Mouse (Mus musculus): ENCODE measurements around the gene Ppp1r13b. TPM values are rescaled to one million over a fixed set of nuclear protein-coding genes. Genes with fewer than 3 reads are reported as not detected.
"Not testable (repeated sequence)": the region's sequence is repeated elsewhere in the genome, so short reads cannot be mapped to it uniquely, and the experiment has no call there.

The Ppp1r13b gene
- 22.3 and 29.1 TPM in 2 replicates for polyA plus RNA-seq (2014; fragmentation: Nextera tagmentation; extraction: Ambion mirVana)

GRCm38 (mm10) chr12:111907970-111908681 lies at the start of gene Ppp1r13b:
TSS of gene Ppp1r13b (minus strand) at chr12:111908110.
- Histone ChIP-seq H3K4me3 (ENCODE audit: low read depth, low read length) (peak within 1 kb of the TSS; percentile 80), H3K9ac (ENCODE audit: low read length) (peak within 1 kb of the TSS; percentile 67), H3K9me3 (ENCODE audit: control insufficient read depth, low read length) (no peaks in the 10 kb centered on the region), H3K4me2 (ENCODE audit: low read length) (peak within 1 kb of the TSS; percentile 91), H3K4me1 (replicated peaks; ENCODE audit: control insufficient read depth, insufficient read depth, low read length) (no peaks in the 10 kb centered on the region), H3K27me3 (replicated peaks; ENCODE audit: control insufficient read depth, insufficient read depth, low read length) (no peaks in the 10 kb centered on the region), H3K27ac (ENCODE audit: low read depth) (peak within 1 kb of the TSS; percentile 65), H3K36me3 (ENCODE audit: control insufficient read depth, insufficient read depth, low read length) (no peaks in the 10 kb centered on the region)
- ATAC-seq (replicated peaks; ENCODE audit: low FRiP score, low TSS enrichment, low read depth), result peak; percentile 91
- under 1% methylated on average over 79 of the region's 80 CpGs for whole genome bisulfite sequencing
- peak; percentile 90 for DNase-seq (ENCODE audit: low spot score)

GRCm38 (mm10) chr12:111956173-111956572 lies 48.3 kb upstream of the Ppp1r13b start:
- 71% methylated on average over 5 of the region's 5 CpGs for WGBS

GRCm38 (mm10) chr12:111951701-111952100 lies 43.8 kb upstream of the Ppp1r13b start:
- ATAC-seq (replicated peaks; ENCODE audit: low FRiP score, low TSS enrichment, low read depth), result peak; percentile 38; the same call in 1 of the 2 replicates
- no peaks in the 10 kb centered on the region for H3K36me3 ChIP-seq (ENCODE audit: control insufficient read depth, insufficient read depth, low read length)
- H3K9me3 ChIP-seq (ENCODE audit: control insufficient read depth, low read length), result no peaks in the 10 kb centered on the region
- no peaks in the 10 kb centered on the region for H3K27me3 ChIP-seq (replicated peaks; ENCODE audit: control insufficient read depth, insufficient read depth, low read length)
- peaks cover 10% of the 10 kb centered on the region; the same call in 1 of the 2 replicates for H3K4me1 ChIP-seq (replicated peaks; ENCODE audit: control insufficient read depth, insufficient read depth, low read length)
- no peak overlapping the region for H3K9ac ChIP-seq (ENCODE audit: low read length)
- peak overlapping the region; percentile 41; the same call in 1 of the 2 replicates for H3K27ac ChIP-seq (ENCODE audit: low read depth)
- DNase-seq (ENCODE audit: low spot score), result no peak
- no peak overlapping the region for H3K4me2 ChIP-seq (ENCODE audit: low read length)
- no peak overlapping the region for H3K4me3 ChIP-seq (ENCODE audit: low read depth, low read length)
- WGBS, result 34% methylated on average over 5 of the region's 5 CpGs

More at GRCm38 (mm10) chr12:111956173-111956572, 48.3 kb upstream of the Ppp1r13b start:
- H3K9ac ChIP-seq (ENCODE audit: low read length), result no peak overlapping the region
- no peaks in the 10 kb centered on the region for H3K27me3 ChIP-seq (replicated peaks; ENCODE audit: control insufficient read depth, insufficient read depth, low read length)
- H3K4me3 ChIP-seq (ENCODE audit: low read depth, low read length), result no peak overlapping the region
- peaks cover 6% of the 10 kb centered on the region; the same call in 1 of the 2 replicates for H3K4me1 ChIP-seq (replicated peaks; ENCODE audit: control insufficient read depth, insufficient read depth, low read length)
- H3K4me2 ChIP-seq (ENCODE audit: low read length), result no peak overlapping the region
- peaks cover 20% of the 10 kb centered on the region for H3K36me3 ChIP-seq (ENCODE audit: control insufficient read depth, insufficient read depth, low read length)
- H3K27ac ChIP-seq (ENCODE audit: low read depth), result no peak overlapping the region
- no peak for DNase-seq (ENCODE audit: low spot score)
- no peaks in the 10 kb centered on the region for H3K9me3 ChIP-seq (ENCODE audit: control insufficient read depth, low read length)
- ATAC-seq (replicated peaks; ENCODE audit: low FRiP score, low TSS enrichment, low read depth), result no peak

- 53% methylated on average over 5 of the region's 5 CpGs for WGBS
- Histone ChIP-seq H3K4me3 (ENCODE audit: low read depth, low read length) (no peak overlapping the region), H3K4me1 (replicated peaks; ENCODE audit: control insufficient read depth, insufficient read depth, low read length) (peaks cover 16% of the 10 kb centered on the region), H3K27ac (ENCODE audit: low read depth) (no peak overlapping the region), H3K36me3 (ENCODE audit: control insufficient read depth, insufficient read depth, low read length) (no peaks in the 10 kb centered on the region), H3K9me3 (ENCODE audit: control insufficient read depth, low read length) (no peaks in the 10 kb centered on the region), H3K27me3 (replicated peaks; ENCODE audit: control insufficient read depth, insufficient read depth, low read length) (no peaks in the 10 kb centered on the region), H3K9ac (ENCODE audit: low read length) (no peak overlapping the region), H3K4me2 (ENCODE audit: low read length) (no peak overlapping the region)
- ATAC-seq (replicated peaks; ENCODE audit: low FRiP score, low TSS enrichment, low read depth) (no peak), DNase-seq (ENCODE audit: low spot score) (no peak)
Measured at GRCm38 (mm10) chr12:111950486-111950885, 42.6 kb upstream of the Ppp1r13b start.

- DNase-seq (ENCODE audit: low spot score) (no peak), ATAC-seq (replicated peaks; ENCODE audit: low FRiP score, low TSS enrichment, low read depth) (peak; percentile 17; the same call in 1 of the 2 replicates)
- Histone ChIP-seq H3K4me3 (ENCODE audit: low read depth, low read length) (no peak overlapping the region), H3K9me3 (ENCODE audit: control insufficient read depth, low read length) (no peaks in the 10 kb centered on the region), H3K4me1 (replicated peaks; ENCODE audit: control insufficient read depth, insufficient read depth, low read length) (peaks cover 33% of the 10 kb centered on the region), H3K36me3 (ENCODE audit: control insufficient read depth, insufficient read depth, low read length) (no peaks in the 10 kb centered on the region), H3K9ac (ENCODE audit: low read length) (no peak overlapping the region), H3K27ac (ENCODE audit: low read depth) (no peak overlapping the region), H3K27me3 (replicated peaks; ENCODE audit: control insufficient read depth, insufficient read depth, low read length) (no peaks in the 10 kb centered on the region), H3K4me2 (ENCODE audit: low read length) (no peak overlapping the region)
- WGBS, result 27% methylated on average over 2 of the region's 2 CpGs
Measured at GRCm38 (mm10) chr12:111946716-111947115, 38.8 kb upstream of the Ppp1r13b start.

GRCm38 (mm10) chr12:111945765-111946655 lies 38.1 kb upstream of the Ppp1r13b start:
- not testable (repeated sequence) for H3K36me3 ChIP-seq (ENCODE audit: control insufficient read depth, insufficient read depth, low read length); DNase-seq (ENCODE audit: low spot score); H3K27me3 ChIP-seq (replicated peaks; ENCODE audit: control insufficient read depth, insufficient read depth, low read length); H3K9ac ChIP-seq (ENCODE audit: low read length); H3K9me3 ChIP-seq (ENCODE audit: control insufficient read depth, low read length); H3K4me3 ChIP-seq (ENCODE audit: low read depth, low read length); H3K4me2 ChIP-seq (ENCODE audit: low read length)
- ATAC-seq (replicated peaks; ENCODE audit: low FRiP score, low TSS enrichment, low read depth), result peak; percentile 64
- 59% methylated on average over 9 of the region's 15 CpGs for WGBS
- peak overlapping the region; percentile 65 for H3K27ac ChIP-seq (ENCODE audit: low read depth)
- peaks cover 29% of the 10 kb centered on the region for H3K4me1 ChIP-seq (replicated peaks; ENCODE audit: control insufficient read depth, insufficient read depth, low read length)

- Histone ChIP-seq H3K9ac (ENCODE audit: low read length) (no peak overlapping the region), H3K9me3 (ENCODE audit: control insufficient read depth, low read length) (no peaks in the 10 kb centered on the region), H3K27me3 (replicated peaks; ENCODE audit: control insufficient read depth, insufficient read depth, low read length) (no peaks in the 10 kb centered on the region), H3K4me1 (replicated peaks; ENCODE audit: control insufficient read depth, insufficient read depth, low read length) (peaks cover 25% of the 10 kb centered on the region), H3K4me3 (ENCODE audit: low read depth, low read length) (no peak overlapping the region), H3K36me3 (ENCODE audit: control insufficient read depth, insufficient read depth, low read length) (no peaks in the 10 kb centered on the region), H3K27ac (ENCODE audit: low read depth) (peak overlapping the region; percentile 65), H3K4me2 (ENCODE audit: low read length) (no peak overlapping the region)
- no peak for ATAC-seq (replicated peaks; ENCODE audit: low FRiP score, low TSS enrichment, low read depth)
- no peak for DNase-seq (ENCODE audit: low spot score)
- WGBS, result 30% methylated on average over 8 of the region's 8 CpGs
Measured at GRCm38 (mm10) chr12:111945115-111945514, 37.2 kb upstream of the Ppp1r13b start.

- Histone ChIP-seq H3K4me2 (ENCODE audit: low read length) (peak overlapping the region; percentile 32; the same call in 1 of the 2 replicates), H3K4me3 (ENCODE audit: low read depth, low read length) (0 out of 2 replicates have a peak overlapping the region, but pooled peaks have one; percentile 6), H3K4me1 (replicated peaks; ENCODE audit: control insufficient read depth, insufficient read depth, low read length) (peaks cover 25% of the 10 kb centered on the region), H3K27ac (ENCODE audit: low read depth) (peak overlapping the region; percentile 65)
- not testable (repeated sequence) for H3K36me3 ChIP-seq (ENCODE audit: control insufficient read depth, insufficient read depth, low read length); H3K27me3 ChIP-seq (replicated peaks; ENCODE audit: control insufficient read depth, insufficient read depth, low read length); H3K9ac ChIP-seq (ENCODE audit: low read length); H3K9me3 ChIP-seq (ENCODE audit: control insufficient read depth, low read length); DNase-seq (ENCODE audit: low spot score)
- WGBS, result 62% methylated on average over 13 of the region's 20 CpGs
- ATAC-seq (replicated peaks; ENCODE audit: low FRiP score, low TSS enrichment, low read depth), result peak; percentile 56
Measured at GRCm38 (mm10) chr12:111944065-111944987, 36.4 kb upstream of the Ppp1r13b start.

Measured in intestine, embryonic 14.5 days (tissue).